19 mouse cellular contexts compared by ENCODE assay signal in genomic region chr4:41659556-41659955, GRCm38 (mm10). TPM values are rescaled to one million over a fixed set of nuclear protein-coding genes. Genes with fewer than 3 reads are reported as not detected.
DNase-seq lines count a peak whose midpoint lies in the region; ATAC-seq lines count a peak whose summit lies in the region.
"Had no signal": no experiment of that assay in that cellular context is flagged by ENCODE, and none has a peak within 500 bp of the region (broad histone marks: within the 10 kb centered on the region; RNA-seq: fewer than 3 reads in every experiment).

No protein-coding gene starts in this region.

- 0 out of 2 replicates have a peak overlapping the region, but pooled peaks have one; percentile 36 for H3K9ac ChIP-seq in forebrain, embryonic 13.5 days
- H3K9ac ChIP-seq in forebrain, embryonic 11.5 days (ENCODE audit: low read length), result no peak overlapping the region
- H3K9ac ChIP-seq in limb, embryonic 12.5 days (replicated peaks), result no peak overlapping the region
- H3K9ac ChIP-seq: embryonic facial prominence, embryonic 13.5 days; liver, embryonic 13.5 days; lung, embryonic 15.5 days had no signal

- no peaks in the 10 kb centered on the region for H3K27me3 ChIP-seq in forebrain, embryonic 13.5 days
- no peaks in the 10 kb centered on the region for H3K27me3 ChIP-seq in forebrain, embryonic 11.5 days (ENCODE audit: control insufficient read depth, insufficient read depth, low read length)
- H3K27me3 ChIP-seq in embryonic facial prominence, embryonic 10.5 days (replicated peaks; ENCODE audit: low read depth, poor library complexity, severe bottlenecking), result peaks cover 68% of the 10 kb centered on the region
- peaks cover 95% of the 10 kb centered on the region for H3K27me3 ChIP-seq in limb, embryonic 12.5 days
- H3K27me3 ChIP-seq: lung, embryonic 15.5 days had no signal

- 55% methylated on average over 12 of the region's 13 CpGs for WGBS in forebrain, embryonic 13.5 days
- 52% methylated on average over 13 of the region's 13 CpGs for WGBS in forebrain, embryonic 11.5 days
- 62% methylated on average over 13 of the region's 13 CpGs for WGBS in embryonic facial prominence, embryonic 10.5 days
- 13% methylated on average over 13 of the region's 13 CpGs for WGBS in limb, embryonic 12.5 days

- H3K27ac ChIP-seq in forebrain, embryonic 13.5 days, result no peak overlapping the region
- H3K27ac ChIP-seq in forebrain, embryonic 11.5 days (ENCODE audit: low read depth, low read length), result no peak overlapping the region
- peak overlapping the region; percentile 57 for H3K27ac ChIP-seq in embryonic facial prominence, embryonic 10.5 days (replicated peaks)
- peak overlapping the region; percentile 87 for H3K27ac ChIP-seq in limb, embryonic 12.5 days
- H3K27ac ChIP-seq: embryonic facial prominence, embryonic 13.5 days; liver, embryonic 13.5 days; lung, embryonic 15.5 days had no signal

- DNase-seq in forebrain, embryonic 11.5 days (ENCODE audit: low spot score), result no peak
- peak; percentile 11 for DNase-seq in kidney, postnatal 10 days
- DNase-seq in kidney, postnatal 14 days, result no peak
- no peak for DNase-seq in embryonic facial prominence, embryonic 10.5 days (ENCODE audit: low spot score)
- no peak for DNase-seq in adrenal gland, postnatal 25 days
- DNase-seq in frontal cortex, adult 2 months (ENCODE audit: extremely low spot score in 1 of 2, low spot score in 1 of 2), result no peak
- DNase-seq: adrenal gland, adult 2 months; cerebellum, adult 11-12 months; cerebellum, postnatal 25 days; heart, postnatal 4 days; layer of hippocampus, postnatal 36 days; liver, embryonic 13.5 days; right cerebral cortex, adult 18-20 months; thymus, postnatal 4 days had no signal

- peaks cover 65% of the 10 kb centered on the region for H3K4me1 ChIP-seq in forebrain, embryonic 13.5 days
- peaks cover 35% of the 10 kb centered on the region for H3K4me1 ChIP-seq in forebrain, embryonic 11.5 days (replicated peaks; ENCODE audit: control insufficient read depth, insufficient read depth, low read length)
- H3K4me1 ChIP-seq in embryonic facial prominence, embryonic 10.5 days, result peaks cover 91% of the 10 kb centered on the region
- H3K4me1 ChIP-seq in limb, embryonic 12.5 days (replicated peaks), result peaks cover 88% of the 10 kb centered on the region

- no peak overlapping the region for H3K4me2 ChIP-seq in forebrain, embryonic 13.5 days
- H3K4me2 ChIP-seq in forebrain, embryonic 11.5 days (ENCODE audit: low read depth, low read length, severe bottlenecking), result no peak overlapping the region
- peak overlapping the region; percentile 43 for H3K4me2 ChIP-seq in limb, embryonic 12.5 days
- H3K4me2 ChIP-seq: lung, embryonic 15.5 days had no signal

- peaks cover 74% of the 10 kb centered on the region for H3K36me3 ChIP-seq in forebrain, embryonic 13.5 days (ENCODE audit: poor library complexity, severe bottlenecking)
- peaks cover 4% of the 10 kb centered on the region; the same call in 1 of the 2 replicates for H3K36me3 ChIP-seq in forebrain, embryonic 11.5 days (ENCODE audit: control insufficient read depth, insufficient read depth, low read length)
- peaks cover 55% of the 10 kb centered on the region for H3K36me3 ChIP-seq in embryonic facial prominence, embryonic 10.5 days (replicated peaks)
- H3K36me3 ChIP-seq in limb, embryonic 12.5 days, result no peaks in the 10 kb centered on the region
- H3K36me3 ChIP-seq: liver, embryonic 13.5 days had no signal

- H3K9me3 ChIP-seq in forebrain, embryonic 13.5 days (replicated peaks), result no peaks in the 10 kb centered on the region
- H3K9me3 ChIP-seq in forebrain, embryonic 11.5 days (ENCODE audit: control insufficient read depth, low read length), result no peaks in the 10 kb centered on the region
- no peaks in the 10 kb centered on the region for H3K9me3 ChIP-seq in embryonic facial prominence, embryonic 10.5 days
- no peaks in the 10 kb centered on the region for H3K9me3 ChIP-seq in limb, embryonic 12.5 days
- H3K9me3 ChIP-seq: embryonic facial prominence, embryonic 13.5 days; liver, embryonic 13.5 days; lung, embryonic 15.5 days had no signal

- no peak overlapping the region for H3K4me3 ChIP-seq in forebrain, embryonic 13.5 days
- no peak overlapping the region for H3K4me3 ChIP-seq in forebrain, embryonic 11.5 days (ENCODE audit: low read depth, low read length)
- H3K4me3 ChIP-seq in embryonic facial prominence, embryonic 10.5 days, result no peak overlapping the region
- H3K4me3 ChIP-seq in limb, embryonic 12.5 days (replicated peaks), result no peak overlapping the region
- H3K4me3 ChIP-seq: embryonic facial prominence, embryonic 13.5 days; liver, embryonic 13.5 days; lung, embryonic 15.5 days had no signal

- no peak for ATAC-seq in forebrain, embryonic 13.5 days
- ATAC-seq in forebrain, embryonic 11.5 days (replicated peaks; ENCODE audit: low FRiP score), result no peak
- ATAC-seq in limb, embryonic 12.5 days (ENCODE audit: insufficient number of reproducible peaks, insufficient read depth, low FRiP score, low TSS enrichment, low read depth), result 0 out of 2 replicates have a peak, but pooled peaks have one; percentile 1

RNA-seq across cellular contexts. Expression of gene Enho, which starts 19.4 kb away (rescaled TPM):
- polyA plus RNA-seq in forebrain, embryonic 13.5 days (2015; fragmentation: Nextera tagmentation; extraction: Ambion mirVana), result 47.8 and 50.6 TPM in 2 replicates
- 28.1 and 34.5 TPM in 2 replicates for polyA plus RNA-seq in forebrain, embryonic 11.5 days (2014; fragmentation: Nextera tagmentation; extraction: Ambion mirVana)
- 19.3 and 19.8 TPM in 2 replicates for polyA plus RNA-seq in embryonic facial prominence, embryonic 10.5 days (2016; fragmentation: Nextera tagmentation; extraction: Ambion mirVana)
- polyA plus RNA-seq in limb, embryonic 12.5 days (2016; fragmentation: Nextera tagmentation; extraction: Ambion mirVana), result 21.9 and 22.2 TPM in 2 replicates
- 2.0 and 3.9 TPM in 2 replicates for total RNA-seq in adrenal gland, postnatal 25 days (2021)
- 111 and 117 TPM in 2 replicates for polyA plus RNA-seq in frontal cortex, adult 2 months (2012; rRNA removed)
- total RNA-seq: granulocyte monocyte progenitor cell, adult 5-6 weeks had no signal

RNA-seq across cellular contexts. Expression of gene Cntfr, which starts 37.3 kb away (rescaled TPM):
- 21.1 and 21.8 TPM in 2 replicates for polyA plus RNA-seq in forebrain, embryonic 13.5 days (2015; fragmentation: Nextera tagmentation; extraction: Ambion mirVana)
- 35.2 and 37.1 TPM in 2 replicates for polyA plus RNA-seq in forebrain, embryonic 11.5 days (2014; fragmentation: Nextera tagmentation; extraction: Ambion mirVana)
- polyA plus RNA-seq in embryonic facial prominence, embryonic 10.5 days (2016; fragmentation: Nextera tagmentation; extraction: Ambion mirVana), result 8.6 and 11.1 TPM in 2 replicates
- 4.7 and 5.5 TPM in 2 replicates for polyA plus RNA-seq in limb, embryonic 12.5 days (2016; fragmentation: Nextera tagmentation; extraction: Ambion mirVana)
- 46.3 and 49.8 TPM in 2 replicates for total RNA-seq in adrenal gland, postnatal 25 days (2021)
- 79.4 and 92.6 TPM in 2 replicates for polyA plus RNA-seq in frontal cortex, adult 2 months (2012; rRNA removed)
- total RNA-seq: granulocyte monocyte progenitor cell, adult 5-6 weeks had no signal

RNA-seq across cellular contexts. Expression of gene Il11ra1, which starts 40.2 kb away (rescaled TPM):
- 28.1 and 30.7 TPM in 2 replicates for polyA plus RNA-seq in forebrain, embryonic 13.5 days (2015; fragmentation: Nextera tagmentation; extraction: Ambion mirVana)
- polyA plus RNA-seq in forebrain, embryonic 11.5 days (2014; fragmentation: Nextera tagmentation; extraction: Ambion mirVana), result 65.0 and 66.9 TPM in 2 replicates
- 146 and 188 TPM in 2 replicates for polyA plus RNA-seq in embryonic facial prominence, embryonic 10.5 days (2016; fragmentation: Nextera tagmentation; extraction: Ambion mirVana)
- polyA plus RNA-seq in limb, embryonic 12.5 days (2016; fragmentation: Nextera tagmentation; extraction: Ambion mirVana), result 296 and 302 TPM in 2 replicates
- total RNA-seq in adrenal gland, postnatal 25 days (2021), result 56.7 and 83.4 TPM in 2 replicates
- polyA plus RNA-seq in frontal cortex, adult 2 months (2012; rRNA removed), result 37.0 and 38.1 TPM in 2 replicates

RNA-seq across cellular contexts. Expression of gene Rpp25l, which starts 53.8 kb away (rescaled TPM):
- 80.7 and 83.8 TPM in 2 replicates for polyA plus RNA-seq in forebrain, embryonic 13.5 days (2015; fragmentation: Nextera tagmentation; extraction: Ambion mirVana)
- 92.0 and 92.5 TPM in 2 replicates for polyA plus RNA-seq in forebrain, embryonic 11.5 days (2014; fragmentation: Nextera tagmentation; extraction: Ambion mirVana)
- 91.2 and 91.9 TPM in 2 replicates for polyA plus RNA-seq in embryonic facial prominence, embryonic 10.5 days (2016; fragmentation: Nextera tagmentation; extraction: Ambion mirVana)
- 82.9 and 84.6 TPM in 2 replicates for polyA plus RNA-seq in limb, embryonic 12.5 days (2016; fragmentation: Nextera tagmentation; extraction: Ambion mirVana)
- 34.5 and 36.2 TPM in 2 replicates for total RNA-seq in adrenal gland, postnatal 25 days (2021)
- 30.7 and 32.5 TPM in 2 replicates for polyA plus RNA-seq in frontal cortex, adult 2 months (2012; rRNA removed)

Comparison
In these comparisons a context has a peak if more than half of its experiments do, and no peak if none do; other contexts are left out.
1. H3K27ac ChIP-seq: peak in embryonic facial prominence, embryonic 10.5 days (single experiment) and limb, embryonic 12.5 days (single experiment); none in forebrain, embryonic 13.5 days (single experiment) and forebrain, embryonic 11.5 days (single experiment).